Mouse (Mus musculus) layer of hippocampus, adult 9-11 months (tissue): ENCODE results near the gene Zswim8.

ENCODE experiments used
- DNase-seq: peaks from one replicate; pipeline ENCODE4 v3.0.0; 2022

The Zswim8 gene

DNA sequence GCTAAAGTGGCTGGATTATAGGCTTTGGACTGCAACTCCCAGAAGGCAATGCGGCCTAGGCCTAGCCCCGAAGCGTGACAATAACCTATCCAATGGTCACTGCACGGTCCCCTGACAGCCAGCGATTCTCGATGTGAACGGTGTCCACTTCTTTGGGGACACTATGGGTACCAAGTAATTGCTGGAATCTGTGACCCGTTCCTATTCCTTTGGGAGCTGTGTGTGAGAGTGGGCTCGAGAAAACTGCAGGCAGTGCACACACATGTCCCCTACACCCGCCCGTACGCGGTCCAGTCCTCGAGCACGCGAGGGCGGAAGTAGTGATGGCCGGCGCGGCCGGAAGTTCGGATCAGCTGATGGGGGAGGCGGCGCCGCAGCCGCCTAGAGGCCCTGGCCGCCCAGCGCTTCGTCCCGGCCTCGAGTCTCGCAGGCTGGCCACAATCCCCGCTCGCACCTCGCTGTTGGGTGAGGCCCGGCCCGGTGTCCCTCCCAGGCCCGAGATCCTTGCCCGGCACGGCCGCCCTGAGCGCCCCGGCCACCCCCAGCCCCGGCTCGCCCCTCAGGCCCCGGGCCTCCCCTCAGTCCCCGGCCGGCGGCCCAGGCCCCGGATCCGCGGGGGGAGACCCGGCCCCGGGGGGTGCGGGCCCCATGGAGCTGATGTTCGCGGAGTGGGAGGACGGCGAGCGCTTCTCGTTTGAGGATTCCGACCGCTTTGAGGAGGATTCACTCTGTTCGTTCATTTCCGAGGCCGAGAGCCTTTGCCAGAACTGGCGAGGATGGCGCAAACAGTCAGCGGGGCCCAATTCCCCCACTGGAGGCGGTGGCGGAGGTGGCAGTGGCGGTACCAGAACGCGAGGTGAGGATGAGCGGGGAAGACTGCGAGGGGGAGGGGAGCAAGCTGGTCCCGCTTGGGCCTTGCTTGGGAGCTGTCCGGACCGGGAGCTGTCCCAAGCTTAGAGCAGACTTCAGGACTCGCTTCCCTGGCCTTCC is at the start of gene Zswim8:
TSS of gene Zswim8 (plus strand) at position 352 of the 990 bp plus-strand sequence.
- DNase-seq = peak; percentile 90

DNA sequence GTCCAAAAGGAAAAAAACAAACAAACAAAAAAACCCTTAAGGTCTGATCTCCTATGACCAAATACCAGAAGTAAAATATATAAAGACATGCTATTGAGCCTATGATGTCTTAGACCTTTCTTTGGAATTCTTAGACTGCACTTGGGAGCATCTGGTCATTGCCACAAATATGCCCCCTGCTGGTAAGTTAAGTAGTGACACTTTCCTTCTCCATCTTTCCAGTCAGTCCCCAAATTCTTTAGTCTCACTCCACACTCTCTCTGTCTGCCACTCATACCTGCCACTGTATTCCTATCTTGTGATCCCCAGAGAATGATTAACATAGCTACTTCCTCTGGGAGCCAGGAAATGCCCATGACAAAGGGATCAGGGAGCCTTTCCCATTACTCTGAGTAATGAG is 49.0 kb upstream of the Zswim8 start:
- no peak for DNase-seq

DNA sequence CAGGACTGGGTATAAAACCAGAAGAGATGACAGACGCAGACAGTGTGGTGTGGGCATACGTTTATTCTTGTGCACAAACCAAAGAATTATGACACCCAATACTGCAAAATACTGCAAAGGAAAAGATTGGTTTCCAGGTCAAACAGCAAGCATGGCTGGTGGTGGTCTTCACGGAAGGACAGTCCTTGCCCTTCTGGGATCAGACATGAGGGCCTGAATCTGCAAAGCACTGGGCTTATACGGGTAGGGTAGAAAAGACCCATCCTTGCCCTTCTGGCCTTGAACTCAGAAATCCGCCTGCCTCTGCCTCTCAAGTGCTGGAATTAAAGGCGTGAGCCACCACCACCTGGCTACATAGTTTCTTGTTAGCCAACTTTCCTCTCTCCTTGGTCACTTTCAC is 48.5 kb upstream of the Zswim8 start:
- DNase-seq = no peak

DNA sequence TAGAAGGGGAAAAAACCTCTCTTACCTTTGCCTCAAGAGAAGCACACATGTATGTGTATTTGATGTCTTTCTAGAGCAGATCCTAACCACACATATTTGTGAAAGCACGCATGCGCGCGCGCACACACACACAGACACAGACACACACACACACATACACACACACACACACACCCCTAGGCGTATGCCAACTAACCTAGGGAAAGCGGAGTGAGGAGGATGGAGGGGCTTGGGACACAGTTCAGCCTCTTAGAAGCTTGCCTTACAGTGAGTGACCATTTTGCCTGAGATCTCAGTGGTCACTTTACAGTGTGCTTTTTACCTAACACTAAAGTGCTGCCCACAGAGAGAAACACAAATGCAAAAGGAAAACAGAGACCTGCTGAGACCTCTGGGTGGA is 47.7 kb upstream of the Zswim8 start:
- no peak for DNase-seq

DNA sequence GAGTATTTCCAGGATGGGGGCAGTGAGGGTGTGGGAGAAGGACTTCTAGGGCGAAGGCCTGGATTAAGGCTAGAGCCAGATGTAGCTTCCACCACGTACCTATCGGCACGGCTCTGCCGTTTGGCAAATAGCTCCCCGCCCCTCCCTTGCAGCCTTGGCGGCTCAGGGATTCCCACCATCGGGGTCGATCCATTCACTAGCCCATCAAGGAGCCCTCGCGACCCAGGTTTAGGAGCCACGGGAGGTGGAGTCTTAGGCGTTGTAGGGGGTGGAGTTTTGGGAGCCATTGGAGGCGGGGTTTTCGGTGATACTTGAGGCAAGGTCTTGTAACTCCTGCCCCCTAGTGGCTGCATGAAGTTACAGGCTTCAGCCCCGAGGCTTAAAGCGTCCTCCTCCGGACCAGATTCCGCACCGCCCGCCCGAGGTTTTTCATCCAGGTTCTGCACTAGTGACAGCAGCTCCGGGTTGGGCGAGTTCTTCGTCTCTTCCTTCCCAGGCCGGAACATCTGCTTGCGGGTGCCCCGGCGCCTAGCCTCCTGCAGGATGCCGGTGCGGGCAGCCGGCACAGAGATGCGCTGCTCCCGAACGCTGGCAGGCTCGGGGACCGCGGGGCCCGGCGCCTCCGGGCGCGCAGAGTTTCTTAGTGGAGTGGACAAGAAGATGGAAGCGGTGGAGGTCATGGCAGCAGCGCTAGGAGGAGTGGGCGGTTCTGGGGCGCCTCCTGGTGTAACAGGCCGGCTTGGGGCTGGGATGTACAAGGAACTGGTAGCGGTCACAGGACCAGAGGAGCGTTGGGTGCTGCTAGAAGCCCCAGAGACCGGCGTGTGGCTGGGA is 46.3 kb upstream of the Zswim8 start:
- peak; percentile 95 for DNase-seq

DNA sequence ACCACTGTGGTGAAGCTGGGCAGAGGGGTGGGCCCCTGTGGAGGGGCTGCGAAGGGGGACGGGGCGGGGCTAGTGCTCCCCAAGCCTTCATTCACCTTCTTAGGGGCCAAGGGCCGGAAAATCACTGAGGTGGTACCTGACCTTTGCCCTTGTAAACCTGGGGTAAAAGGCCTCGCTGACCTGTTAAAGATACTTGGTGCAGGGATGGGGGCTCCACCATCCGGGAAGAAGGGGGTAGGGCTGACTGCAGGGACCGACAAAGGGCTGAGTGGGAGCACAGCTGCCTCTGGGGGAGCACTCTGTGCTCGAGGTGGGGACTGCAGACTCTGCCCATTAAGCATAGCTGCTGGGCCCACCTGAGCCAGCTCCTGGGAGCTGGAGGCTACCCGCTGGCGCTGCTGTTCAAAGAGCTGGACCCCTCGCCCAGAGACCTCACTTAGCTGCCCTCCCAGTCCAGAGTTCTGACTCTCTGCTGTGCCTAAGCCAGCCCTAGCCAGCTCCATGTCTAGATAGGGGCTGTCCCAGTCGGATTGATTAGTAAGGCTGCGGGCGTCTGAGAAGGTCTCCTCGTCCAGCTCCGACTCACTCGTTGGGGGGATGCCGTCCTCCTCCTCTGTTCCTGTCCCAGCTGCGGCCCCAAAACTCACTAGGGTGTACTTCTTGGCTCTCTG is 45.6 kb upstream of the Zswim8 start:
- DNase-seq = peak; percentile 8

DNA sequence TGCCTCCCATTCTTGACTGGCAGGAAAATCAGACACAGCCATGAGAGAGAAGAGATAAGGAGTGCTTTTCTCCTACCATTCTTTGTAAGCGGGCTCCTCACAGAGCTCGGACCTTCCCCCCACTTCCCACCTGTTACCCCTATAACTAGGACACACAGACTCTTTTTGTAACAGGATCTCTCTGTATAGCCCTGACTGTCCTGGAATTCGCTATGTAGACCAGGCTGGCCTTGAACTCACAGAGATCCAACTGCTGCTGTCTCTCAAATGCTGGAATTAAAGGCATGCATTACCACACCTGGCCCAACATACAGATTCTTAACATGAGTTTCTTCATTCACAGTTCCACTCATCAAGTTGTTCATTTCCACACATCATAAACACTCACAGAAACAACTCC is 44.6 kb upstream of the Zswim8 start:
- no peak for DNase-seq

DNA sequence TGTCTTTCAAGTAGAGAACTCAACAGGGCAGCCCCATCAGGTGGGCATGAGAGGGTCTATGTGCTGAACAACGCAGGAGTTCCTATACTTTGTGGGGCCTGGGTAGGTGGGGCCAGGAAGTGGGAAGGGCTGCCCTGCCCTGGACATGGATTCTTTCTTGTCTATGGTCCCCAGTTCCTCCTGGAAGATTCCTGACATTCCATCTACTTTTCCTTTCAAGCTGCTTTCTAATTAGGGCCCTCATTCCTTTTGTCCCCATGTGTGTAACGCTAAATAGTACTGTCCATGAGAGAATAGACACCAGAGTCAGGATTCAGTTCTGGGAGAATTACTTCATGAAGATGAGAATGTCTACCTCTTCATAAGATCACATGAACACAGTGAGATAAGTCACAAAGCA is 43.8 kb upstream of the Zswim8 start:
- no peak for DNase-seq

DNA sequence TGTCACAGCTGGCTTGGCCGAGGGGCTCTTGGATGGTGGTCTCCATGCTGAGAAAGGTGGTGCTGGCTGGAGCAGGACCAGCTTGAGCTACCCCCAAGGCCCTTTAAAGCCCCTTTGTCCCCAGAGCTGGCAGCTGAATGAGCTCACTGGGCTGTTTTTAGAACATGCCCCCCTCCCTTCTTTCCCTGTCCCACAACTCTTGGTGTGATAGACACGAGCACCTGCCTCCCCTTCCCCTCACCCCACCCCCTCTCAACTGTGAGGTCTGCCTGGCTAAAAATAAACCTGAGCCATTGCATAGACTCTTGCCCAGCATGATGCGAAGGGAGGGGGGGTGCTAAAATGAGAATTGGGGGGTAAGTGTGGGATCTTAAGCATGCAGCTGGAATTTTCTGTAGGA is 42.9 kb upstream of the Zswim8 start:
- DNase-seq = no peak

DNA sequence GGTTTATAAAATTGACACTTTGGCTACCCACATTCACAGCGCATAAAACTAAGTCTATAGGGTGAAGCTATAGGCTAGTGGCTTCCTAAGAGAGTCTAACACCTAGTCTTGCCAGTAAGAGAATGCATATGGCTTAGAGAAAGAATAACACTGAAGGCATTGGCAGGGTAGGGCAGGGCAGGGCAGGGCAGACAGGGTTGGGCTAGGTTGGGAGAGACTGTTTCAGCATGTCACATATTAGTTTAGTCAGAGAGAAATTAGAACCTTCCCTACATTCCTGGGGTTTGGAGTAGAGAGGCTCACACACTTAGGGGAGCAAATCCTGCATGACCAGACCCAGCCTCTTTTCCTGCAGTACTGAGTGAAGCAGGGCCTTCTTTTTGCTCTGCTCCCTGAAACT is 39.9 kb upstream of the Zswim8 start:
- no peak for DNase-seq

DNA sequence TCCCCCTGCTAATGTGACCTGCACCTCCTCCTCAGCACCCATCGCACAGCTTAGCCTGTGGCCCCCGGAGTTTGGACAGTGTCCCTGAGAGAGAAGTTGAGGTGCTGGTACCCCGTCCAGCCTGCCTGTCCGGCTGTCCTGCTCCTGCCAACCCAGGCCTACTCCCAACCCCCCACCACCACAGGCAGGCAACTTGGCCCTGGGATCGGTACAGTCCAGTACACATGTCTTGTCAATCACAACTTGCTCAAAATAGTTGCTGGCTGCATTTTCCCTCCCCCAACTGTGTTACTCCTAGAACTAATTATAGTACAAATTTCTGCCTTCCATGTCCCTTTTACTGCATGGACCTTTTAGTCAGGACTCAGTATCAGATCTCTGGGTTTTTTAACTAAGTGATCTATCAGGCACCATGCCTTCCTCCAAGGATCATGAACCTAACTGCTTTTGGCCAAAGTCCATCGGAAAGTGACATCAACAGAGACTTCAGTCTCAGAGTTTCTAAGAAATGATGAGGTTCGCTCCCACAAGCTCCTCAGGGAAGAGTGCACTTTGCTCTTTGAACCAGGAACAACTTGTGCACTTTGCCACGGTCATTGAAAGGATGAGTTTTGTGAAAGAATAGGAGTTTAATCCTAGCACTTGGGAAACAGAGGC is 39.1 kb upstream of the Zswim8 start, which contains the start of gene Synpo2l:
TSS of gene Synpo2l (minus strand) at position 201 of the 657 bp plus-strand sequence.
- no peak for DNase-seq

DNA sequence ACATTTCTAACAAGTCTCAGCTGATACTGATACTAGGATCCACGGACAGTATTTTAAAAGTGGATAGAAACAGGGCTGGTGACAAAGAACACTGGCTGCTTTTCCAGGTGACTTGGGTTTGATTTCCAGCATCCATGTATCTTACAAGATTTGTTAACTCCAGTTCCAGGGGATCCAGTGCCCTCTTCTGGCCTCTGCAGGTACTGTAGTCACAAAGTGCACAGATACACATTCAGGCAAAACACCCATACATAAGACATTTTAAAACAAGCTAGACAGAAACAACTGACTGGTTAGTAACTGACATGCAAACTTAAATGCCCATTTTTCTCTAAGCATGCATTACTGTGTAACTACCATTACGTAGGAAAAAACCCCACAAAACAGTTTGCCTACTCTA is 34.4 kb upstream of the Zswim8 start:
- no peak for DNase-seq

DNA sequence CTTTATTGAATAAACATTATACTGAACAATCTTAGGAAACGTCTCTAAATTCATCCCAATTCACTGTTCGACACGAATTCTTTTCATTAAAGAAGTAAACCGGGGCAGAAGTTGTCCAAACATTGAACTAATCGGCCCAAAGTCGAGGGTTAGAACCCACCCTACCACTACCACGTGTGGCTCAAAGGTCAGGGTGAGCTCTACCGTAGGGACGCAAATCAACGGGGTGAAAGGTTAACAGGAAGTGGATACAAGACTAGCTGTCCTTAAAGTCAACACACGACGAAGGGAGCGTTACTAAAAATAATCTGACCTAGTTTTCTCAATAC is 33.7 kb upstream of the Zswim8 start:
- DNase-seq = no peak

DNA sequence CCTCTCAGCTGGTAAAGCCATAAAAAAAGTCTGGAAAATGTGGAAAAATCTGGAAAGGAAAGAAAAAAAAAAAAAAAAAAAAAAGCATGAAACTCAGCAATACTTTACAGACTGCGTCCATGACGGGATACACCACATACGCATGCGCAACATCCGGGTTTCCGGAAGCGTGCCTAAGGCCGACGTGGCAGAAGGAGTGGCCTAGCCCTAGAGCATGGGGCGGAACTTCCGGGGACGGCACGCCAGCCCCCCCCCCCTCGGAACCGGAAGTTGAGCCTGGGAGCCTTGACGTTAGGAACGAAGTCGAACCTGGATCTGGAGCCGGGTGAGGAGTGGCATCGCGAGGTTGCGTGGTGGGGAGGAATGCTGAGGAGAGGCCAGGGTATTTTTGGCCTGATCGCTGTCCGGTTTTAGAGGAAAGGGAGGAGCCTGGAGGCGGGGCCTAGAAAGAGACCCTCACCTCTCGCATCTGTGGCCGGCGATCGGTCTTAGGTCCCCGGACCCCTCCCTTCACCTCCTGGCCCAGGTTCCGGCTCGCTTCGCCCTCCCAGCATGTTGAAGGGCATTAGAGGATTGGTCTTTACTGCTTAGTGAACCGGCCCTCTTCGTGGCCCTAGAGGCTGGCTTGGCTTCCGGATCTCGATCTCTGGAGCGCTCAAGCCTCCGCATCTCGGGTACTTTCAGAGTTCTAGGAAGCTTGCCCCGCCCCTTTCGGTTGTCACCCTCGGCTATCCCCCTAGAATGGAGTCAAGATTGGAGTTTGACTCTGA is 33.1 kb upstream of the Zswim8 start, which contains the start of gene Sec24c:
TSS of gene Sec24c (plus strand) at position 245 of the 770 bp plus-strand sequence.
- DNase-seq = peak; percentile 96

DNA sequence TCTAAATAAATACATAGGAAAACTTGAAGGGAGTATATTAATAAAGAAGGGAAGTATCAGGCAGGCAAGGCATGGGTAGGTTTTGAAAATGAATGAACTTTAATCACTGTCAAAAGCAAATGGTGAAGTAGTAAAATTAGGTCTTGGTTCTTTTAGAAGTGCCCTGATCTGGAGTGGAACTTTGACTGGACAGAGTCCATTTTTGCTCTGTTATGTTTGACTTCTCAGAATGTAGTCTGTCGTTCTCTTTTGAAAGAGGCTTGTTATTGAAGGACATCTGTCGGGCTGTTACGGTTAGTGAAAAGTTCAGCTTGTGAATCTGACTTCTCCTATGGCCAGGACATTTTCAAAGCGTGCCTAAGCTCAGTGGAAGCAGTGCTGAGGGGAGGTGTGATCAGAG is 29.4 kb upstream of the Zswim8 start:
- DNase-seq = no peak

DNA sequence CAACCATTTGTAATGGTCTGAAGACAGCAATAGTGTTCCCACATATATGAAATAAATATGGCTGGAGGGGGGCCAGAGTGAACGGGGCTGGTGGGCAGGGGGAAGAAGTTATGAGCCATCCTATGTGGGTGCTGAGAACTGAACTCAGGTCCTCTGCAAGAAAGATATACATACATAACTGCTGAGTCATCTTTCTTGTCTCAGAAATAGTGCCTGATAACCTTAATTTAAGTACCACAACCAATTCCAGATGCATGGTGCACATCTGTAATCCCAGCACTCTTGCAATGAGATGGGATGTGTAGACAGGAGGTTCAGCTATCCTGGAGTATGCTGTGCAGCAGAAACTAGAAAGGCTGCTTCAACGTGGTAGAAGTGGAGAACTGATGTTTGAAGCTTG is 25.6 kb upstream of the Zswim8 start:
- DNase-seq = no peak

DNA sequence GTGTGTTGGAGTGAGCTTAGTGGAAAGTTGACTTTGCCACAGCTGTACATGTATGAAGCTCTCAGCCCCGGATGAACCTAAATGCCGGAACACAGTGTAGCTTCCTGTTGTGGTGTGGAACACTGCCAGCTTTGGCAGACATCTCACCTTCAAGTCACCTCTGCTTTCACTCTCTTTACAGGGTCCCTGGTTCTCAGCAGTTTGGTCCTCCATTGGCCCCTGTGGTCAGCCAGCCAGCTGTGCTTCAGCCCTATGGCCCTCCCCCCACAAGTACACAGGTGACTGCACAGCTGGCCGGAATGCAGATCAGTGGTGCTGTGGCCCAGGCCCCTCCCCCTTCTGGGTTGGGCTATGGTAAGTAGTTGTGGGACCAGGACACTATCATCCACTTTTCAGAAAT is 24.9 kb upstream of the Zswim8 start:
- no peak for DNase-seq

DNA sequence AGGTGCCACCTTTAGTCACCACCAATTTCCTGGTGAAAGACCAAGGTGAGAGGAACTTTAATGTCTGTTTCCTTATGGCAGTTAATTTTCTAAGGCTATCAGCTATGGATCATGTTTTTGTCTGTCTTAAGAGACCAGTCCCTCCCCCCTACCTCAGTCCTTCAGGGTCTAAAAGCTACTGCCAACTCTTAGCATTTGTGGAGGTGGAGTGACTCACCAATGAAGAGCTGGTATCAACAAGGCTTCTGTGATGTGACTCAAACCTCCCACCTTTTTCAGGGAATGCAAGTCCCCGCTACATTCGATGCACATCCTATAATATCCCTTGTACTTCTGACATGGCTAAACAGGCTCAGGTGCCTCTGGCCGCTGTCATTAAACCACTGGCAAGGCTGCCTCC is 20.8 kb upstream of the Zswim8 start:
- DNase-seq = no peak

DNA sequence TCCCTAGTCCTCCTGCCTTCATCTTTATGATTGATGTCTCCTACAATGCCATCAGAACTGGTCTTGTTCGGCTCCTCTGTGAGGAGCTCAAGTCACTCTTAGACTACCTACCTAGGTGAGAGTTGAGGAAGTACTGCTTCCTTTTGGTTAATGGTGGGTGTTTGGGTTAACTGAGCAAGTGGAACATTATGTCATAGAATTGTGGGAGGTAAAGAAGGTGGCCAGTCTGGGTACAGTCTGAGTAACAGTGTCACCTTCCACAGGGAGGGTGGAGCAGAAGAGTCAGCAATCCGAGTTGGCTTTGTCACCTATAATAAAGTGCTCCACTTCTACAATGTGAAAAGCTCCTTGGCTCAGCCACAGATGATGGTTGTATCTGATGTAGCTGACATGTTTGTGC is 18.3 kb upstream of the Zswim8 start:
- no peak for DNase-seq

DNA sequence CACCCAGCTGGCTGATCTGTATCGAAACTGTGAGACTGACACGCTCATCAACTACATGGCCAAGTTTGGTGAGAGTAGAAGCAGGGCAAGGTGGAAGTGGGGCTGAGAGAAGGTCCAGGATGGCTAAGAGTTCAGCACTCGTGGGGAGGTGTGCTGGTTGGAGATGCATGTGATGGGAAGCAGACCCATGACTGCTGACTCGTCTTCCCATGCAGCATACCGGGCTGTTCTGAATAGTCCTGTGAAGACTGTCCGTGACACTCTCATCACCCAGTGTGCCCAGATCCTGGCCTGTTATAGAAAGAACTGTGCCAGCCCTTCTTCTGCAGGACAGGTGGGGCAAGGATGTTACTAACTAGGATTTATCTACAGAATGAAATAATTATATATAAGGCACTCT is 15.6 kb upstream of the Zswim8 start:
- no peak for DNase-seq

DNA sequence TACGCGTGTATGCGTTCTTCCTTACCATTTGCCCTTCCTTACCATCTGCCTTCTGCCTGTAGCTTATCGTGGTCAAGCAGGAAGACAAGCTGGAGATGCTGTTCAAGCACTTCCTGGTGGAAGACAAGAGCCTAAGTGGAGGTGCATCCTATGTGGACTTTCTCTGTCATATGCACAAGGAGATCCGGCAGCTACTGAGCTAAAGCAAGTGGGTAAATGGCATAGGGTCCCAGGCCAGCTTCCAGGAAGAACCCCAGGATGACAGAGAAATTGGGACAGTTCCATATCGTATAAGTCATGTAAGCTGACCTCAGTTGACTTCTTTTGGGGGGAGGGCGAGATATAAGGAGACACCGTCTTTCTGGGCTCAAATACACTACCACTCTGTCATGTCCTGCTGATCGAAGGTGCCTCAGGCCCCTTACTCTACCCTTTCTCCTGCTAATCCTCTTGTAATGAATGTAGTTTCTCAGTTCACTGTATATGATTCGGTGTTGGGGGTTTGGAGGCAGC is 13.7 kb upstream of the Zswim8 start:
- no peak for DNase-seq
